Mouse (Mus musculus) cerebellum, adult 9-11 months (tissue): ENCODE data around the gene Cbr4.

Source experiments
- DNase-seq: peaks from one replicate; pipeline ENCODE4 v3.0.0; 2022

The Cbr4 gene

DNA sequence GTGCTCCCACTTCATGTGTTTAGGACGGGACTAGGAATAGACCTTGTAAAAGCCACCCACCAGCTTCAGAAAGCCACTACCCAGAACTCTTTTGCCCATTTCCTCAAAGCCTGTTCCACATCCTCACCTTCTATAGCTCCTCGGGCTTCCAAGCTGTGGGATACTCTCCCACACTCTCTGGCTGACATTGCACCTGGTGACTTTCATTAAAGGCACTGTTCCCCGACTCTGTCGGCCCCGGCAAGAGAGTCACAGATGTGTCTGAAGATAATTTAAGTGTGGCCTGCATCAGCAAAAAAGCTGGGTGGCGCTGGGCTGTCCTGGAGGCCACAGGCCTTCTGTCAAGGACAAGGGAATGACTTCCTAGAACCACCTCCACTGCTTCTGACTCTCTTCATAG, 64.7 kb downstream of the Cbr4 start:
- DNase-seq: no peak

GRCm38 (mm10) chr8:61552755-61553402, 65.3 kb downstream of the Cbr4 start:
- no peak for DNase-seq

GRCm38 (mm10) chr8:61555343-61555742, 67.8 kb downstream of the Cbr4 start:
- no peak for DNase-seq

- DNase-seq: no peak
Measured at GRCm38 (mm10) chr8:61556219-61556618, 68.7 kb downstream of the Cbr4 start.
